Mouse (Mus musculus) stomach, embryonic 16.5 days (tissue): ENCODE measurements around the gene Vmn1r3. TPM values are rescaled to one million over a fixed set of nuclear protein-coding genes. Genes with fewer than 3 reads are reported as not detected.
"Not testable (repeated sequence)": the region's sequence is repeated elsewhere in the genome, so short reads cannot be mapped to it uniquely, and the experiment has no call there.

Experiments
- ATAC-seq: fragments of 200-750 bp; cut with Nextera tagmentation; 2 replicates; pipeline ENCODE4 v1.8.0; 2017; ENCODE audit warnings: moderate number of reproducible peaks, moderate TSS enrichment; ENCODE audit not compliant: insufficient read depth, low FRiP score
- H3K27ac ChIP-seq: fragments of 300-500 bp; sonication (generic); 2 replicates; pipeline ENCODE4 v1.5.1; 2014; ENCODE audit warnings: low read length
- H3K27me3 ChIP-seq: fragments of 300-500 bp; sonication (generic); 2 replicates; pipeline ENCODE4 v1.6.1; 2014; ENCODE audit warnings: low read length, control low read depth, mixed read lengths; ENCODE audit not compliant: control insufficient read depth, insufficient read depth
- H3K36me3 ChIP-seq: fragments of 300-500 bp; sonication (generic); 2 replicates; pipeline ENCODE4 v1.6.1; 2014; ENCODE audit warnings: low read length; ENCODE audit not compliant: control insufficient read depth, insufficient read depth
- H3K4me1 ChIP-seq: fragments of 300-500 bp; sonication (generic); 2 replicates; pipeline ENCODE4 v1.6.1; 2014; ENCODE audit warnings: low read length, control low read depth, mixed read lengths; ENCODE audit not compliant: control insufficient read depth, insufficient read depth
- H3K4me2 ChIP-seq: fragments of 300-500 bp; sonication (generic); 2 replicates; pipeline ENCODE4 v1.6.1; 2014; ENCODE audit warnings: low read depth, low read length, mixed read lengths
- H3K4me3 ChIP-seq: fragments of 300-500 bp; sonication (generic); replicated peaks from 2 replicates; pipeline ENCODE4 v1.5.1; 2014; ENCODE audit warnings: mild to moderate bottlenecking, low read length
- H3K9ac ChIP-seq: fragments of 300-500 bp; sonication (generic); 2 replicates; pipeline ENCODE4 v1.6.1; 2014; ENCODE audit warnings: low read length
- H3K9me3 ChIP-seq: fragments of 300-500 bp; sonication (generic); replicated peaks from 2 replicates; pipeline ENCODE4 v1.6.1; 2016; ENCODE audit warnings: low read length, control low read depth; ENCODE audit not compliant: control insufficient read depth
- WGBS: fragments of 180-500 bp; shearing (Covaris S2); extraction: QIAGEN DNeasy Blood & Tissue Kit; methylation state at CpG from one replicate; pipeline ENCODE4 v1.1.7; 2014; 5-methylcytosine and 5-hydroxymethylcytosine counted together
- polyA plus RNA-seq: library from polyadenylated mRNA; unstranded; fragments of >200 nt; fragmentation: Nextera tagmentation; extraction: Ambion mirVana; gene quantifications from 2 replicates; pipeline ENCODE4 v1.2.1, GENCODE M21; 2015

The Vmn1r3 gene
- polyA plus RNA-seq, 1 experiment from 2014 or later, result not detected

DNA sequence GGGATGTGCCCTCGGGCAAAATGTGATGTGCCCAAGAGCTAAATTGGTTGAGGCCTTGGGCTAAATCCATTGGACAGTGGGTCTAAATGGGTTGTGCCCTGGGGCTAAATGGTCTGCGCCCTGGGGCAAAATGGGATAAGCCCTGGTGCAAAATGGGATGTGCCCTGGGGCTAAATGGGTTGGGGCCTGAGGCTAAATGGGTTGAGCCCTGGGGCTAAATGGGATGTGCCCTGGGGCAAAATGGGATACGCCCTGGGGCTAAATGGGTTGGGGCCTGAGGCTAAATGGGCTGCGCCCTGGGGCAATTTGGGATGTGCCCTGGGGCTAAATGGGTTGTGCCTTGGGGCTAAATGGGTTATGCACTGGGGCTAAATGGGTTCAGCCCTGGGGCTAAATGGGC is 20.1 kb downstream of the Vmn1r3 start:
- Histone ChIP-seq H3K4me3 (no peak overlapping the region), H3K9ac (no peak overlapping the region), H3K4me1 (no peaks in the 10 kb centered on the region), H3K27ac (no peak overlapping the region), H3K27me3 (no peaks in the 10 kb centered on the region), H3K4me2 (no peak overlapping the region), H3K9me3 (no peaks in the 10 kb centered on the region), H3K36me3 (no peaks in the 10 kb centered on the region)
- 90% methylated on average over 4 of the region's 4 CpGs for WGBS
- ATAC-seq, result no peak

DNA sequence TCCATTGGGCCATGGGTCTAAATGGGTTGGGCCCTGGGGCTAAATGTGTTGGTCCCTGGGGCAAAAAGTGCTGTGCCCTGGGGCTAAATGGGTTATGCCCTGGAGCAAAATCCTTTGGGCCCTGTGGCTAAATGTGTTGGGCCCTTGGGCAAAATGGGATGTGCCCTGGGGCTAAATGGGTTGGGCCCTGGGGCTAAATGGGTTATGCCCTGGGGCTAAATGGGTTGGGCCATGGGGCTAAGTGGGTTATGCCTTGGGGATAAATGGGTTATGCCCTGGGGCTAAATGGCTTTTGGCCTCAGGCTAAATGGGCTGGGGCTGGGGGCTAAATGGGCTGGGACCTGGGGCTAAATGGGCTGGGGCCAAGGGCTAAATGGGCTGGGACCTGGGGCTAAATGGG is 20.7 kb downstream of the Vmn1r3 start:
- H3K27ac ChIP-seq, H3K9ac ChIP-seq, H3K36me3 ChIP-seq, H3K4me1 ChIP-seq, ATAC-seq, H3K4me3 ChIP-seq, H3K4me2 ChIP-seq, H3K27me3 ChIP-seq, H3K9me3 ChIP-seq: not testable (repeated sequence)

DNA sequence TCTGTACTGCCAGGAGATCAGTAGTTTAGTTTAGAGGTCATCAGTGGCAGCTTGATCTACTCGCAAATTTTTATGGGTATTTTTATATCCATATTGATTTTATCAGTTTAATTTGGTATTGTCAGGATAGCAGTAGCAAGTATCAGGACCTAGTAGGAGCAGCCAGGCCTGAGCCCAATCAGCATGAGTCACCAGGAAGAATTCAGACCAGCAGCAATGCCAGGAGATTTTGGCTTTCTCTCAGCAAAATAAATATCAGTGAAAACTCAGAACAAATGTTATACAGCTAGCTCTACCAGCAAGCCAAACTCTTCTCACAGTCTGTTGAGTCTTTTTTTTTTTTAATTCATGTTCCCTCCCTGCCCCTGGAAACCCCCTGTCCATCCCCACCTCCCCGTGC is 31.8 kb downstream of the Vmn1r3 start:
- not testable (repeated sequence) for ATAC-seq, H3K4me1 ChIP-seq, H3K27me3 ChIP-seq, H3K4me3 ChIP-seq, H3K4me2 ChIP-seq, H3K9me3 ChIP-seq, H3K9ac ChIP-seq, H3K27ac ChIP-seq, H3K36me3 ChIP-seq
- WGBS, result 68% methylated on average over 2 of the region's 2 CpGs

DNA sequence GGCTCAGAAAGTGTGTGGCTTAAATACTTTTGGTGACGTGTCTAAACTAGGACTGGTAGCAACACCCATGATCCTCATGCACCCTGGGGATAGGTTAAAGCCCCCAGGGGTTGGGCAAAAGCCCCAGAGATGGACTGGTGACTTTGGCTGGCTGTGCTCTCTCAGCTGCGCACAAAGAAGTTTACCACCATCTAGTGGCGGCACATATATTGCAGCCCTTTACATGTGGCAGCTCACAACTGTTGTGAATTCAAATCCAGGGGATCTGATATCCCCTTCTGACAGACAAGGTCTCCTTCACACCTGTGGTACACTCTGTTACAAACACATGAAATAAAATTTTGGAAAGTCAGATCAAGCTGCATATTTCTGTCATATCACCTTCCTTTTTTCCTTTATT is 37.2 kb downstream of the Vmn1r3 start:
- H3K9ac ChIP-seq, H3K9me3 ChIP-seq, ATAC-seq, H3K36me3 ChIP-seq, H3K4me2 ChIP-seq, H3K4me3 ChIP-seq, H3K27me3 ChIP-seq, H3K4me1 ChIP-seq, H3K27ac ChIP-seq: not testable (repeated sequence)
- no CpG with 5 or more reads among the region's 3 CpGs for WGBS

Other genes starting within 250 kb of the Vmn1r3 start
- gene Vmn1r2, start 18.0 kb downstream of the Vmn1r3 start, polyA plus RNA-seq, result not detected in 2 replicates